Mouse (Mus musculus) heart, adult 11 months (tissue): ENCODE measurements around the gene Setd1a.
"Not testable (repeated sequence)": the region's sequence is repeated elsewhere in the genome, so short reads cannot be mapped to it uniquely, and the experiment has no call there.

ENCODE experiments used
- DNase-seq: peaks from one replicate; pipeline ENCODE4 v3.0.0; 2022

Setd1a gene

DNA sequence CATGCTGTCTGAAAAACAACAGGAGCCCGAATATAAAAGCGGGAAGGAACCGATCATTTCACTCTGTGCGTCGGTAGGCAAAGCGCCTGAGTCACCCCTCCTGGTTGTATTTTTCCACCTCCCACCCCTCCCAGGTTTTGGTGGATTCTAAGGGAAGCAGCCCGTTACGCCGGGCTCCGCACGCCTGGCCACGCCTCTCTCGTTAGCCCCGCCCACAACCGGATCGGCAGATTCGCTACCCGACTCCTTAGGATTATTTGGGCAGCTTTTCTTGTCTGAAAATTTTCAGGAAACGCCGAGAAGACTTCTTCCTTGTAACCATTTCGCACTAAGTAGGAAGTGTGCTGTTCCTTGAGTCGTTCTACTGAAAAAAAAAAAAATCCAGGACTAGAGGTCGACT, at the start of gene Setd1a:
Setd1a (plus strand) TSS at position 245 of the 400 bp plus-strand sequence.
- peak; percentile 98 for DNase-seq

DNA sequence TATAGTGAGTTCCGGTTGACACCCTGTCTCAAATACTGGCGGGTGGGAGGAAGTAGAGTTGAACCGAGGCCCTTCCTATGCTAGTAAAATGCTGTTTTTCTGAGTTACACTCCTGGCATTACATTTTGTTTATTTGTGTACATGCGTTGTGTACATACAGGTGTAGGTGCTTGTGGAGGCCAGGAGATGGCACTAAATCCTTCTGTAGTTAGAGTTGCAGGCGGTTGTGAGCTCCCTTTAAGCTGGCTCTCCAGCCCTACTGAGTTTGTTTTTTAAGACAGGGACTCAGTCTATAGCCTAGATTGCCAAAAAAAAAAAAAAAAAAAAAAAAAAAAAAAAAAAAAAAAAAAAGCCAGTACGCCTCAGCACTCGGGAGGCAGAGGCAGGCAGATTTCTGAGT, 48.6 kb upstream of the Setd1a start:
- no peak for DNase-seq

DNA sequence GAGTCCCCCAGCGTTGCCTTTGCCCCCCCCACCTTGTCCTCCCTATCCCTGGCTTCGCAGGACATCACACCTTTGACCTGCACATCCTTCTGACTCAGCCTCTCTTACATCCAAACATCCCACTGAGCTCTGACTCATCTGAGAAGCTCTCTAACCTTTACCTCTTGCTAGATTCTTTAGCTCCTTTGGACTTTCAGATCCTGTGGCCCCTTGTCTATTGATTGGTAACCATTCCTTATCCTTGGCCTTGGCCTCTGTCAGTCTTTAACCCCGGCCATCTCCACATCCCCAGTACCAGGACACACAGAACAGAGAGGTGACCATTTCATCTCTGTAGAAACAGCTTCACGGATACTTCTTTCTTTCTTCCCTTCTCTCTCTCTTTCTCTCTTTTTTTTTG, 46.3 kb upstream of the Setd1a start:
- no peak for DNase-seq

DNA sequence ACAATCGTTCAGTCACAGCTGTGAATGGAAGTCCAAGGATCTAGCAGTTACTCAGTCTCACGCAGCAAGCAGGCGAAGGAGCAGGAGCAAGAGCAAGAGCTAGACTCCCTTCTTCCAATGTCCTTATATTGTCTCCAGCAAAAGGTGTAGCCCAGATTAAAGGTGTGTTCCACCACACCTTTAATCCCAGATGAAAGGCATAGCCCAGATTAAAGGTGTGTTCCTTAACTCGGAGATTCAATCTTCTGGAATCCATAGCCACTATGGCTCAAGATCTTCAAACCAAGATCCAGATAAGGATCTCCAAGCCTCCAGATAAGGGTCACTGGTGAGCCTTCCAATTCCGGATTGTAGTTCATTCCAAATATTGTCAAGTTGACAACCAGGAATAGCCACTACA, 44.4 kb upstream of the Setd1a start, which contains the start of gene Ctf2:
Ctf2 (minus strand) TSS at position 101 of the 400 bp plus-strand sequence.
- not testable (repeated sequence) for DNase-seq

DNA sequence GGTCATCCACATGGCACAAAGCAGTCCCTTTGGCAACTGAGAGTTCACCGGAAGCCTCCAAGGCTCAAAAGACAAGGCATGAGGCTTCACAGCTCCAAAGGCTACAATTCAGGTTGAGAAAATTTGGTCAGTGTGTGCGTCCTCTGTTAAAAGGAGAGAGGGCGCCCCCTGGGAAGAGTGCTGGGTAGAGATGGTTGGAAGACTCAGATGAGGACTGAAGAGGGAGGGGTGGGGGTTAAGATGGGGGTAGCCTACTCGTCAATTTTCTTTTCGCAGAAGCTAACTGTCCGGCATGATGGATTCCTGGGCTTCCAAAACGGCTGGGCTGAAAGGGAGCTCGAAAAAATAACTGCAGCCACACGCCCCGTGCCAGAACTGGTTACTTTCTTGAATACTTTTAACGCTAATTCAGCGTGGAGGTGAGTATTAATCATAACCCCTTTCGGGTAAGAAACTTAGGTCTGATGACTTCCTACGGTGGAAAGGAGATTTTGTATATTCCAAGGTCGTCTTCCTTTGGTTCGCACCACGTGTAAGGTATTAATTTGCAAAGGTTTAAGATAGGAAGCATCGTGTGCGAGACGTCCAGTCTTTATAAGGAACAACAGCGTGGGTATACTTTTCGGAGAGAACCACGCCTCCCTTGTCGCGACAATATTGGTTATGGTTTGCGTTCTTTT, 32.0 kb upstream of the Setd1a start, which contains the start of gene Fbxl19:
Fbxl19 (plus strand) TSS at position 178 of the 680 bp plus-strand sequence.
- peak; percentile 96 for DNase-seq

DNA sequence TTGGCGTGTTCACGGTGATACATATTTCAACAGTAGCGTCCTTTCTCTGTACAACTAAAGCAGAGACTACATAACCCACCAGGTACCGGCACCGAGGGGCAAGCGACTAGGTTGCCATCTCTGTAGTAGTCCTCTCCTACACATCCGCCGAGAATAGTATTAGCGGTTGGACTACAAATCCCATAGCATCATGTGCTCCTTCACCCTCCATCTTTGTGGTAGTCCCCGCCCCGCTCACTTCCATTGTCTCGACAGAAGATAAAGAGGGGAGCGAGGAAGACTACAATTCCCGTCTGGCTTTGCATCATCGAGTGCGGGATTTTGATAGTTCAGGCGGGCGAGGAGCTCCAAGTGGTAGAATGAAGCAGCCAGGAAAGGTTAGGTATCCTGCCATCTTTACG, 31.2 kb upstream of the Setd1a start:
- DNase-seq: peak; percentile 100

DNA sequence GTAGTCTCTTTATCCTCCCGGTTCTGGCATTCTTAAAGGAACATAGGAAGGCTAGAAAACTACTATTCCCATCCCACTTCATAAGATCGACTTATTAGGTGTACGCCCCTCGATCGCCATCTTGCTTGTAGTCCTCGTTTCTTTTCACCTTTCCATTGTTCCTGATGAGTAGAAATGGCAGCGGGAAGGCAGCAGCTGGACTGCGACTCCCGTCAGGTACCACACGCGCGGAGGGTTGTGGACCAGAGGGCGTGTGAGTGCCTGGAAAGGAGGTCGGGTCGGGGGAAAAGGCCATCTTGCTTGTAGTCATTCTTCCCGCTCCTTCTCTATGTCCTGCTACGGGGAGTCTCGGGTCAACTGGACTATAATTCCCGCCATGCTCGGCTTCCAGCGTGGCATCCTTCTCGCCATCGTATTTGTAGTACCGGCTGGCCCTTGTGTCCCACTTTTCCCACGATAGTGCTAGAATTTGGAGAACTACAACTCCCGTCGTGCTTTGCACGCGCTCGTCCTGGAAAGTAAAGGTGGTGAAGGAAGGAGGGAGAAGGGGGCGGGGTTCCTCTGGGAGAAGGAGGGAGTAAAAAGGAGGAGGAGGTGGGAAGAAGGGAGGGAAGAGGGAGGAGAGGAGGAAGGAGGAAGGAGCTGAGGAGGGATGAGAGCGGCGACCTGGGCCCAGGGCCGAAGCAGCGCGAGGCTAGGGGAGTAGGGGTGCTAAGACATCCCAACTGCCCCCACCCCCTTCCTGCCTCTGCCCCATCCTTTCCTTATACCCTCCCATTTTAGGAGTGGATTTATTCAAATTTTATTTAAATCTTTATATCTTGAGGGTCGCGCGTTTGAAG, 30.6 kb upstream of the Setd1a start:
- DNase-seq: peak; percentile 100

DNA sequence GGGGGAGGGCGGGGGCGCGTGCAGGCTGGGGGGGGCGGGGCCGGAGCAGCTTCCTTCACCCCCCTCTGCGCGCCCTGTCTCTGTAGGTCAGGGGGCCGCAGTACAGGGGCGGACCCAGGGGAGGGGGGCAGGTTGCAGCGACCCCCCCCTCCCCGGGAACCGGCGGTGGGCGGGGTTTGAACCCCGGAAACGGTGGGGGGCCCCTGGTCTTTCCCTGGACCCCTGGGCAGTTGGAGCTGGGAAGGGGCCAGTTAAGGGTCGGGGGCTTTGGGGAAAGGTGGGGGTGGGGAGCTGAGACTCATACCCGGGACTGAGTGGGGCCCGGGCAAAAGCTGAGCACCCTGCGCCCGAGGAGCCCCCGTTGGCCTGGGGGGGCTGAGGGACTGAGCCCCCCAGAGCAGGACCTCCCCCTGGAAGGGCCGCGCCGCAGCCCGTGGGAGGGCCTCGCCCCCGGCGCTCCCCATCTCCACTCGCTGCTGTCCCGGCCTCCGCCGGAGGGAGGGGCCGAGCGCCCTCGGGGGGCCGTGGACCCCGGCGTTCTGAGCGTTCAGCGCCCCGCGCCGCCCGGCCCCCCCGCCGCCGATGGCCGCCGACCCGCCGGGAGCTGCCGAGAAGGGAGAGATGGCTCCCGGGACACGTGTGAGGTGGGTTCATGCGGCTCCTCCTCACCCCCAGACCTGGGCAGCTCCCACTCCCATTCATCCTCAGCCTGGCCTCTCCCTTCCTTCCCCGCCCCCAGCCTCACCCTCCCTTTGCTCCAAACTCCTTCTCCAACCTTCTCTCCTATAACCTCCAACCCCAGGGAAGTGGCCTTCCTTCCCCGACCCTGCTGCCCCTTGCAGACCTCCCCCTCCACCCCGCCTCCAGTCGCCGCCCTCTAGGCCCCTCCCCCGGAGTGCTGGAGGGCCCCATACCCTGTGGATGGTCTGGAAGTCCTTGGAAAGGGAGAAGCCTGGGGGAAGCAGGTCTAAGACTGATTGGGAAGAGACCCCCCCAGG, 29.7 kb upstream of the Setd1a start:
- peak; percentile 97 for DNase-seq

DNA sequence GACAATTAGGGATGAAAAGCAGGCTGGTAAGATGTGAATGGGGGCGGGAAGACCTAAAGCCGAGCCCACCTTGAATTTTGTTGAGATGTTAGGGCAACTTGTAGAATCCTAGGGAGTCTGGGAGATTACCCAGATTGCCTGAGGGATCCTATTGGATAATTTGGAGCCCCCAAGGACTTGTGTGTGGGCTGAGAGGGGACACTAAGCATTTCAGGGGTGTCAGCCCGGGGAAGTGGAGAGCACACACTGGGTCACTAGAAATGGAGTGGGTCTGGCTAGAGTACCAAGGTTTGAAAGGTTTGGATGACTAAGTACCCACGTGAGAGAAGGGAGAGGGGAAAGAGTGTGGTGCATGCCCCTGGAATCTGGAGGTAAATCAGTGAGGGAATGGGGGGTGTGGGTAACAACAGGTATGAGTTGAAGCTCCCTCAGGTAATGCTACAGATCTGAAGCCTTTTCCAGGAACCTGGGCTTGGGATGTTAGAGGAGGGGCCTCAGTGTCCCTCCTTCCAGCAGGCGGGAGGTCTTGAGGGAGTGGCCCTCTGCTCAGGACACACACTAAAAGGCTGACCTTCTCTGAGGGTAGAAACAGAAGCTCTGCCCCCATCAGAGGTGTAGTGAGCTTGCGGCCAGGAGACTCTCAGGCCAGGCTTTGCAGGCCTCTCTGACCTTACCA, 28.8 kb upstream of the Setd1a start:
- DNase-seq: peak; percentile 92

DNA sequence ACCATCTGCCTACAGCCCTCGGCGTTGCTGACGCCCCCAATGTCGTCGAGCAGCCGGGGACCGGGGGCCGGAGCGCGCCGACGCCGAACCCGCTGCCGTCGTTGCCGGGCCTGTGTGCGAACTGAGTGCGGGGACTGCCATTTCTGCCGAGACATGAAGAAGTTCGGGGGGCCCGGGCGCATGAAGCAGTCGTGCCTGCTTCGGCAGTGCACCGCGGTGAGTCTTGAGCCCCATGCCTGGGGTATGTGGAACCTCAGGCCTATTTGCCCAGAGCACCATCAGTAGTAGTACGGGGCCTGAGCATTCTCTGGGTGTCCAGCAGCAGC, 28.3 kb upstream of the Setd1a start:
- DNase-seq: no peak

DNA sequence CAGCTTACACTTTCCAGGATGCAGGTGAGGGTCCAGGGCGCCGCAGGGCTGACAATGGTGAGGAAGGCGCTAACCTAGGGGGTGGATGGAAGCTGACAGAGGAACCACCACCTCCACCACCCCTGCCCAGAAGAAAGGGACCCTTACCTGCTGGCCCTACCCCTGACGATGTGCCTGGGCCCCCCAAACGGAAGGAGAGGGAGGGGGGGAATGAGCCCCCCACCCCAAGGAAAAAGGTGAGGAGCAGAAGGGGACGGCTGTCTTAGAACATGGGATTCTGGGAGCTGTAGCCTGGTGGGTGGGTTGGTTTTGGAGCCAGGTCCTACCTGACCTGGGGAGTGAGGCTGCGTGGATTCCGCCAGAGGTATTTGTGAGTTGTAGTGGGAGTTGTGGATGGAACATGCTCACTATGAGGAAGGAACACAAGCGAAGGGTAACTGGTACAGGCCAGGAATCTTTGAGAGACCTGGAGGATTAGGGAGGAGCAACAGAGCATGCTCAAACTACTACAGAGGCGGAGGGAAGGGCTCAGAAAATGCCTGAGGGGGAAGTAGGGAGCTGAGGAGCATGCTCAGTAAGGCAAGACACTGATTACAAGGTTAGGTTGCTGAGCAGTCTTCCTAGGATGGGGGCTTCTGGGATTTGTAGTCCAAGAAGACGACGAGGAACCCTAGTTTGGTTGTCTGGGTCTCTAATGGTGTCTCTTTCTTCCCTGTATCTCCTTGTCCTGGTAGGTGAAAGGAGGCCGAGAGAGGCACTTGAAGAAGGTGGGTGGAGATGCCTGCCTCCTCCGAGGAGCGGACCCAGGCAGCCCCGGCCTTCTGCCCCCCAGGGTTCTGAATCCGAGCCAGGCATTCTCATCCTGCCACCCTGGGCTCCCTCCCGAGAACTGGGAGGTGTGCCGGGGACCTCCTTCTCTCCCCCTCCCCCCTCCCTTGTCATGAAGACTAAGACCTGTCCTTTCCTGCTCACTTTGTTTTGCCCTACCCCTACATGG, 26.0 kb upstream of the Setd1a start:
- peak; percentile 91 for DNase-seq

DNA sequence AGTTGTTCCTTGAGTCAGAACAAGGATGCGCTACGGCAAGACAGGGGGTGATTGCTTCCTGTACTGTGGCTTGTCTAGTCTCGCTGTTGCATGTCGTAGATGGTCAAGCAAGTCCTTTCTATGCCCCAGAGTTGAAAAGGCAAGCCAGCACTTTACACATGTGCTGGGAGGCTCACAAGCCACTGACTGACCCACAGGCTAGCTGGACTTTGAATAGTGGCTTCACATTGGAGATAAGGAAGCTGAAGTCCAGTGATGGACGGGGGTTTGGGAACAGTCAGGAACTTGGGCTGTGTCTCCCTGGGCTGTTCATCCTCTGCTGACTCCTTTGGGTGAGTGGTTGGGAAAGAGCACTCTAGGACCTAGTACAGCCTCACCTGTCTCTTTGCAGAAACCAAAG, 24.9 kb upstream of the Setd1a start:
- DNase-seq: peak; percentile 84

DNA sequence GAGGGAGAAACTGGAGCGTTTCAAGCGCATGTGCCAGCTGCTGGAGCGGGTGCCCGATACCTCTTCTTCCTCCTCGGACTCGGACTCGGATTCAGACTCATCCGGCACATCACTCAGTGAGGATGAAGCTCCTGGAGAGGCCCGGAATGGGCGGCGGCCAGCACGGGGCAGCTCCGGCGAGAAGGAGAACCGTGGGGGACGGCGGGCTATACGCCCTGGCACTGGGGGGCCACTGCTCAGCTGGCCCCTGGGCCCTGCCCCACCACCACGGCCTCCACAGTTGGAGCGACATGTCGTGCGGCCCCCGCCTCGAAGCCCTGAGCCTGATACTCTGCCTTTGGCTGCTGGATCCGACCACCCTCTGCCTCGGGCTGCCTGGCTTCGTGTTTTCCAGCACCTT, 24.4 kb upstream of the Setd1a start:
- DNase-seq: peak; percentile 90

DNA sequence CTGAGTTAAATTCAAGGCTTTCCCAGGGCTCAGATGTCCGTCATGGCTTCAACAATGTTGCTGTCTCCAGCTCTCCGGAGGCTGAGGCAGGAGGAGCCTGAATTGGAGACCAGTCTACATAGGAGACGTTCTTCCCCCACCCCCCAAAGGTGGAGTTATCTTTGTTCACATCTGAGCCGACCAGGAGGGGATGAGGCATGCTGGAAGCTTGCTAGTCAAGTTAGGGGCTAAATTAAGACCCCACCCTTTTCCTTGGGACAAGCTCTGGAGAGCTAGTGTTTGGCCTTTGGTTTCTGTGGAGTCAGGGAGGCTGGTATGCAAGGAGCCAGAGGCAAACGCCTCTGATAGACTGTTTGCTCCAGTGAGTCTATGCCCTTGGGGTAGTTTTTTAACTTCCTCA, 23.3 kb upstream of the Setd1a start:
- no peak for DNase-seq

DNA sequence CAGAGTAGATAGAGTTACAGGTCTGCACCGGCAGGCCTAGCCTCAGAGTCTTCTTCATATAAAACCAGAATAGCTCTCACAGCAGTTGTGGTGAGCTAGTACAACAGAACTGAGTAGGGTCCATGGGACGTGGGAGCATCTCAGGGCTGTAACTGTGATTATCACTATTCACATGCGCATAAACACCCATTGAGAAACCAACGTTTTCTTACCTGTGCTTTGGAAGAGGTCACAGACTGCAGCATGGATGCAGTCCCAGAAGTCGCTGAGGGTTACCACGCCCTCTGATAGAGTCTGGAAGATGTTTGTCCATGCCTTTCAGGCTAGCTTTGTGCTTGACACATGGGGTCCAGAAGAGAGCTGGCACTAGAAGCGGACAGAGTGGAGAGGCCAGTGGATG, 22.7 kb upstream of the Setd1a start:
- no peak for DNase-seq

DNA sequence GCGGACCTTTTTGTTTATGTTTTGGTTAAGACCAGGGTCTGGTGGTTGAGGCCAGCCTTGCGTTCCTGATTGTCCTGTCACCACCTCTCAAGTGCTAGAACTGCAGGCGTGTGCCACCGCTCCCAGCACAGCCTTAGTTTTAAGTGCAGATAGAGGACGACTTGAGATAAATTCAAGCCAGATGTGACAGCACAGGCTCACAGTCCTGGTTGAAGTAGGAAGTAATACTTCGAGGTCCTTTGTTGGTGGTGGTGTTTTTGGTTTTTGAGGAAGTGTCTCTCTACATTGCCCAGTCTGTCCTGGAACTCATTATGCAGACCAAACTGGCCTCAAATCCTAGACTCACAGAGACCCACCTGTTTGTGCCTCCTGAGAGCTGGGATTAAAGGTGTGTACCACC, 16.8 kb upstream of the Setd1a start:
- DNase-seq: no peak

DNA sequence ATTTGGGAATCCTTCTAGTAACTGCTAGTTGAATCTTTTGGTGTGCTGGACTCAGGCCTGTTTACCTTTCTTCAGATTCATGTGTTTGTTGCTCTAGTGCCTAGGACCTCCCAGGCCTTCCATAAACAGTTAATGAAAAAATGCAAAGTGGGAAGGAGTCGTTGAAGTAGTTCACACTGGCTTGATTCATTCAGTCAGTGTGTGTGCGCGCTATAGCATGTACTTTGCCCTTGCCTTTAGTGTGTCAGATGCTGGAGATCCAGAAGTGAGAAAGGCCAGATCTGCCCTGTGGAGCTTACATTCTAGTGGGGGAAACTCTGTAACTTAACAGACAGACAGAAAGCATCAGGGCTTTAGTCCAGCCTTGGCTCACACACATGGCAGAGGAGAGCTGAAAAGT, 16.0 kb upstream of the Setd1a start:
- DNase-seq: no peak

DNA sequence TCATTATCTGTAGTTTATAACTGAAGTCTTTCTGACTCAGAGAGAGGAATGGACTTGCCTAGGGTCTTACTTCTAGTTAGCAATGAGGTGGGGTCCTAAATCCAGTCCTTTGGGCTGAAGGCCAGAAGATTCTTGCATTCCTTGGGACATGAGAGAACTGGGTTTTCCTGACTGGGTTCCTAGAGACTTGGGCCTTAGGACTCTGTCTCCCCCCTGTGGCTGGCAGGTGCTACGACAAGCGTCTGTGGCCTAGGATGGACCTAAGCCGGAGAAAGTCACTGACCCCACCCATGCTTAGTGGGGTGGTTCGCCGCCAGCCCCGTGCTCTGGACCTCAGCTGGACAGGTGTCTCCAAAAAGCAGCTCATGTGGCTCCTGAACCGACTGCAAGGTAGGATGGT, 15.4 kb upstream of the Setd1a start:
- peak; percentile 97 for DNase-seq

DNA sequence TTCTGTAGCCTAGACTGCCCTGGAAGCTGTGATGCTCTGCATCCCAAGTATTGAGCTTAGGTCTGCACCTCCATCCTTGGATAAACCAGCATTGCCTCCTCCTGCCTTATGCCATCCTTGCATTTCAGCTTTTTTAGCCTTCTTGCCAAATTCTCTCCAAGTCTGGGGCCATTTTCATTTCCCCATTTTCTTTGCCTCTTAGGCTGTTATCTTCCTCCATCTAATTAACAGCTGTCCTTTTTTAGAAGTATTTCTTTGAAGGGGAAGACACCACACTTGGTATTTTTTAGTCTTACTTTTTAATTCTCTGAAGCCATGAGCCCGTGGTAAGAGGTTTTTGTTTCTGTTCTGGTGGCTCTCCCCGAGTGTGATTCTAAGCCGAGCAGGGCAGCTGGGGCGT, 12.8 kb upstream of the Setd1a start:
- no peak for DNase-seq

DNA sequence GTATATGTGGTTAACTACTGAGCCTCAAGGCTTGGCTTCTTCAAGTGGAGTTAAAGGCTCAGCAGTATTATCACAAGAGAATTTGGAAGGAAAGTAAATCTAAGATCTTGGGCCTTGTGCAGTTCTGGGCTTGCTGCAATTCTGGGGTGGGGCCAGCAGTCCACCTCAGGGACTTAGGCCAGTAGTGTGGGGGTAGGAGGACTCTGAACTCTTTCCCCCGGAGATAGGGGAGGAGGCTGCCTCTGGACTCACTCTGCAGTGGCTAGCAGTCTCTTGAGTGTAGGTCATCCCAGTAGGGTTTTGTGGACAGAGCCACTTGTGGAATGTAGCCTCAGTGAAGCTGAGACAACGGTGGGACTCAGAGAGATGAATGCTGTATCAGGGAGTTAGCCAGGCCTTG, 10.7 kb upstream of the Setd1a start:
- DNase-seq: no peak
